Mouse (Mus musculus) lung, embryonic 16.5 days (tissue): ENCODE results near the gene Sipa1l2. TPM values are rescaled to one million over a fixed set of nuclear protein-coding genes. Genes with fewer than 3 reads are reported as not detected.
A peak's percentile ranks its signal among the peaks of the same experiment; 100 is the strongest.

Experiments
- ATAC-seq: fragments of 200-750 bp; cut with Nextera tagmentation; 2 replicates; pipeline ENCODE4 v1.8.0; 2017; ENCODE audit warnings: low read depth, mild to moderate bottlenecking, moderate library complexity
- H3K27ac ChIP-seq: fragments of 300-500 bp; sonication (generic); 2 replicates; pipeline ENCODE4 v1.5.1; 2014; ENCODE audit warnings: mild to moderate bottlenecking, control low read depth, low read length
- H3K27me3 ChIP-seq: fragments of 300-500 bp; sonication (generic); 2 replicates; pipeline ENCODE4 v1.6.1; 2014; ENCODE audit warnings: low read depth, low read length, mixed read lengths; ENCODE audit not compliant: control insufficient read depth, insufficient read depth
- H3K36me3 ChIP-seq: fragments of 300-500 bp; sonication (generic); 2 replicates; pipeline ENCODE4 v1.6.1; 2014; ENCODE audit warnings: low read length; ENCODE audit not compliant: control insufficient read depth, insufficient read depth
- H3K4me1 ChIP-seq: fragments of 300-500 bp; sonication (generic); replicated peaks from 2 replicates; pipeline ENCODE4 v1.6.1; 2014; ENCODE audit warnings: low read length, mixed read lengths; ENCODE audit not compliant: control insufficient read depth, insufficient read depth
- H3K4me2 ChIP-seq: fragments of 300-500 bp; sonication (generic); 2 replicates; pipeline ENCODE4 v1.6.1; 2014; ENCODE audit warnings: low read depth, low read length, control low read depth
- H3K4me3 ChIP-seq: fragments of 300-500 bp; sonication (generic); 2 replicates; pipeline ENCODE4 v1.5.1; 2014; ENCODE audit warnings: mild to moderate bottlenecking, low read length, control low read depth
- H3K9ac ChIP-seq: fragments of 300-500 bp; sonication (generic); 2 replicates; pipeline ENCODE4 v1.6.1; 2014; ENCODE audit warnings: low read length, control low read depth
- H3K9me3 ChIP-seq: fragments of 300-500 bp; sonication (generic); 2 replicates; pipeline ENCODE4 v1.6.1; 2016; ENCODE audit warnings: low read length; ENCODE audit not compliant: control insufficient read depth
- WGBS: fragments of 180-500 bp; shearing (Covaris S2); extraction: QIAGEN DNeasy Blood & Tissue Kit; methylation state at CpG from one replicate; pipeline ENCODE4 v1.1.7; 2014; 5-methylcytosine and 5-hydroxymethylcytosine counted together
- polyA plus RNA-seq: library from polyadenylated mRNA; unstranded; fragments of >200 nt; fragmentation: Nextera tagmentation; extraction: Ambion mirVana; gene quantifications from 2 replicates; pipeline ENCODE4 v1.2.1, GENCODE M21; 2015

Gene Sipa1l2
- polyA plus RNA-seq, 1 experiment from 2014 or later, result 13.3 TPM

GRCm38 (mm10) chr8:125513242-125513866 is 56.3 kb downstream of the Sipa1l2 start:
- Histone ChIP-seq H3K9ac (no peak overlapping the region), H3K4me2 (no peak overlapping the region), H3K4me3 (no peak overlapping the region), H3K36me3 (no peaks in the 10 kb centered on the region), H3K9me3 (no peaks in the 10 kb centered on the region), H3K27me3 (no peaks in the 10 kb centered on the region), H3K4me1 (peaks cover 59% of the 10 kb centered on the region), H3K27ac (peak overlapping the region; percentile 84)
- ATAC-seq, result no peak
- 44% methylated on average over 5 of the region's 5 CpGs for WGBS

- Histone ChIP-seq H3K27ac (no peak overlapping the region), H3K27me3 (no peaks in the 10 kb centered on the region), H3K4me2 (no peak overlapping the region), H3K4me3 (no peak overlapping the region), H3K9ac (no peak overlapping the region), H3K36me3 (no peaks in the 10 kb centered on the region), H3K9me3 (no peaks in the 10 kb centered on the region), H3K4me1 (peaks cover 59% of the 10 kb centered on the region)
- ATAC-seq, result no peak
- 82% methylated on average over 1 of the region's 1 CpGs for WGBS
These were observed 57.0 kb downstream of the Sipa1l2 start for GRCm38 (mm10) chr8:125512561-125512960.

GRCm38 (mm10) chr8:125510861-125511668 is 58.5 kb downstream of the Sipa1l2 start:
- H3K27me3 ChIP-seq, result no peaks in the 10 kb centered on the region
- H3K4me2 ChIP-seq, result no peak overlapping the region
- H3K4me1 ChIP-seq, result peaks cover 60% of the 10 kb centered on the region
- H3K9me3 ChIP-seq, result no peaks in the 10 kb centered on the region
- H3K4me3 ChIP-seq, result no peak overlapping the region
- no peak overlapping the region for H3K9ac ChIP-seq
- ATAC-seq, result no peak
- no peak overlapping the region for H3K27ac ChIP-seq
- no peaks in the 10 kb centered on the region for H3K36me3 ChIP-seq
- 36% methylated on average over 14 of the region's 14 CpGs for WGBS

GRCm38 (mm10) chr8:125509776-125510175 is 59.8 kb downstream of the Sipa1l2 start:
- no peaks in the 10 kb centered on the region for H3K9me3 ChIP-seq
- H3K36me3 ChIP-seq, result no peaks in the 10 kb centered on the region
- peaks cover 62% of the 10 kb centered on the region for H3K4me1 ChIP-seq
- WGBS, result 35% methylated on average over 4 of the region's 4 CpGs
- H3K4me2 ChIP-seq, result no peak overlapping the region
- no peaks in the 10 kb centered on the region for H3K27me3 ChIP-seq
- no peak overlapping the region for H3K4me3 ChIP-seq
- no peak for ATAC-seq
- H3K27ac ChIP-seq, result no peak overlapping the region
- no peak overlapping the region for H3K9ac ChIP-seq

GRCm38 (mm10) chr8:125509175-125509574 is 60.4 kb downstream of the Sipa1l2 start:
- no peaks in the 10 kb centered on the region for H3K27me3 ChIP-seq
- H3K9ac ChIP-seq, result no peak overlapping the region
- no peak for ATAC-seq

GRCm38 (mm10) chr8:125507291-125507690 is 62.3 kb downstream of the Sipa1l2 start:
- H3K4me2 ChIP-seq, result no peak overlapping the region
- H3K4me3 ChIP-seq, result no peak overlapping the region
- no peaks in the 10 kb centered on the region for H3K27me3 ChIP-seq
- no peak for ATAC-seq
- WGBS, result 66% methylated on average over 8 of the region's 8 CpGs
- no peak overlapping the region for H3K9ac ChIP-seq
- H3K4me1 ChIP-seq, result peaks cover 57% of the 10 kb centered on the region
- no peaks in the 10 kb centered on the region for H3K36me3 ChIP-seq
- no peaks in the 10 kb centered on the region for H3K9me3 ChIP-seq
- no peak overlapping the region; the same call in 1 of the 2 replicates for H3K27ac ChIP-seq

More at GRCm38 (mm10) chr8:125509175-125509574, 60.4 kb downstream of the Sipa1l2 start:
- Histone ChIP-seq H3K4me1 (peaks cover 65% of the 10 kb centered on the region), H3K4me3 (no peak overlapping the region), H3K36me3 (no peaks in the 10 kb centered on the region), H3K27ac (no peak overlapping the region), H3K4me2 (no peak overlapping the region), H3K9me3 (no peaks in the 10 kb centered on the region)
- WGBS, result 72% methylated on average over 6 of the region's 6 CpGs

GRCm38 (mm10) chr8:125504605-125505257 is 64.9 kb downstream of the Sipa1l2 start:
- Histone ChIP-seq H3K9me3 (no peaks in the 10 kb centered on the region), H3K27ac (peak overlapping the region; percentile 66), H3K4me3 (no peak overlapping the region), H3K9ac (no peak overlapping the region), H3K4me1 (peaks cover 43% of the 10 kb centered on the region), H3K27me3 (no peaks in the 10 kb centered on the region), H3K36me3 (no peaks in the 10 kb centered on the region), H3K4me2 (no peak overlapping the region)
- no peak for ATAC-seq
- WGBS, result 41% methylated on average over 6 of the region's 6 CpGs

- 72% methylated on average over 8 of the region's 8 CpGs for WGBS
- no peaks in the 10 kb centered on the region for H3K36me3 ChIP-seq
- no peak overlapping the region for H3K27ac ChIP-seq
- ATAC-seq, result no peak
- no peaks in the 10 kb centered on the region for H3K9me3 ChIP-seq
- no peak overlapping the region for H3K9ac ChIP-seq
- peaks cover 33% of the 10 kb centered on the region for H3K4me1 ChIP-seq
- H3K4me2 ChIP-seq, result no peak overlapping the region
- no peaks in the 10 kb centered on the region for H3K27me3 ChIP-seq
- H3K4me3 ChIP-seq, result no peak overlapping the region
These were observed 65.8 kb downstream of the Sipa1l2 start for GRCm38 (mm10) chr8:125503808-125504207.

GRCm38 (mm10) chr8:125502828-125503227 is 66.8 kb downstream of the Sipa1l2 start:
- ATAC-seq, result no peak
- peaks cover 25% of the 10 kb centered on the region for H3K4me1 ChIP-seq
- no peak overlapping the region for H3K4me2 ChIP-seq
- H3K36me3 ChIP-seq, result no peaks in the 10 kb centered on the region
- H3K9me3 ChIP-seq, result no peaks in the 10 kb centered on the region
- H3K27me3 ChIP-seq, result no peaks in the 10 kb centered on the region
- H3K4me3 ChIP-seq, result no peak overlapping the region
- WGBS, result 72% methylated on average over 3 of the region's 3 CpGs
- no peak overlapping the region for H3K9ac ChIP-seq
- 0 out of 2 replicates have a peak overlapping the region, but pooled peaks have one; percentile 8 for H3K27ac ChIP-seq
